Mouse (Mus musculus) MEL (cell line): Measurements from ENCODE around the gene Fos. TPM values are rescaled to one million over a fixed set of nuclear protein-coding genes. Genes with fewer than 3 reads are reported as not detected.

Experiments
- DNase-seq: peaks from one replicate; pipeline ENCODE4 v3.0.0; 2011; ENCODE audit warnings: low read depth, low spot score
- H3K27ac ChIP-seq: 2 replicates; pipeline ENCODE4 v1.5.1; 2012; ENCODE audit warnings: low read depth, mild to moderate bottlenecking, control low read depth, low read length, moderate library complexity; ENCODE audit not compliant: control insufficient read depth
- H3K27me3 ChIP-seq, 2 experiments: fragments of 150-350 bp in 1 of 2; sonication (generic) in 1 of 2; 2 replicates each; pipeline ENCODE4 v1.6.1; 2012; ENCODE audit warnings: low read length in 2 of 2, mild to moderate bottlenecking in 2 of 2, improper control_type of control experiment in 1 of 2, moderate library complexity in 1 of 2; ENCODE audit not compliant: insufficient read depth in 2 of 2, control insufficient read depth in 1 of 2
- H3K36me3 ChIP-seq, 2 experiments: 2 replicates each; pipeline ENCODE4 v1.6.1; 2012 to 2014; ENCODE audit warnings: low read length in 2 of 2, improper control_type of control experiment in 1 of 2, inconsistent platforms in 1 of 2, mild to moderate bottlenecking in 1 of 2; ENCODE audit not compliant: insufficient read depth in 2 of 2, control insufficient read depth in 1 of 2
- H3K4me1 ChIP-seq, 2 experiments: fragments of 150-350 bp in 1 of 2; sonication (generic) in 1 of 2; 2 replicates each; pipeline ENCODE4 v1.6.1; 2012; ENCODE audit warnings: low read length in 2 of 2, improper control_type of control experiment in 1 of 2, mild to moderate bottlenecking in 1 of 2; ENCODE audit not compliant: insufficient read depth in 2 of 2, control insufficient read depth in 1 of 2
- H3K4me3 ChIP-seq, 2 experiments: fragments of 150-350 bp in 1 of 2; sonication (generic) in 1 of 2; 2 replicates each; pipeline ENCODE4 v1.5.1; 2012; ENCODE audit warnings: low read depth in 2 of 2, low read length in 2 of 2, mild to moderate bottlenecking in 2 of 2, moderate library complexity in 2 of 2, control low read depth in 1 of 2, improper control_type of control experiment in 1 of 2; ENCODE audit not compliant: control insufficient read depth in 1 of 2, insufficient read depth in 1 of 2
- H3K79me2 ChIP-seq: 2 replicates; pipeline ENCODE4 v1.6.1; 2012; ENCODE audit warnings: mild to moderate bottlenecking, low read length, moderate library complexity; ENCODE audit not compliant: control insufficient read depth, poor library complexity, insufficient read depth
- H3K9ac ChIP-seq: 2 replicates; pipeline ENCODE4 v1.6.1; 2012; ENCODE audit warnings: low read depth, mild to moderate bottlenecking, control low read depth, low read length, moderate library complexity; ENCODE audit not compliant: control insufficient read depth, poor library complexity, severe bottlenecking
- H3K9me3 ChIP-seq: fragments of 150-350 bp; sonication (generic); replicated peaks from 2 replicates; pipeline ENCODE4 v1.6.1; 2012; ENCODE audit warnings: mild to moderate bottlenecking, low read length, improper control_type of control experiment, moderate library complexity; ENCODE audit not compliant: insufficient read depth
- BHLHE40 ChIP-seq: IDR thresholded peaks from 2 replicates; pipeline ENCODE4 v1.6.1; 2012; ENCODE audit warnings: low read depth, mild to moderate bottlenecking, inconsistent platforms, low read length, improper control_type of control experiment, borderline replicate concordance
- CHD1 ChIP-seq: IDR thresholded peaks from 2 replicates; pipeline ENCODE4 v1.6.1; 2012; ENCODE audit warnings: low read depth, mild to moderate bottlenecking, inconsistent platforms, low read length, improper control_type of control experiment
- CHD2 ChIP-seq: IDR thresholded peaks from 2 replicates; pipeline ENCODE4 v1.6.1; 2011; ENCODE audit warnings: low read length, improper control_type of control experiment
- E2F4 ChIP-seq: IDR thresholded peaks from 2 replicates; pipeline ENCODE4 v1.6.1; 2011; ENCODE audit warnings: low read depth, low read length, improper control_type of control experiment, borderline replicate concordance
- ELF1 ChIP-seq: IDR thresholded peaks from 2 replicates; pipeline ENCODE4 v1.6.1; 2014; ENCODE audit warnings: low read depth, mild to moderate bottlenecking, inconsistent platforms, low read length, improper control_type of control experiment, moderate library complexity
- ETS1 ChIP-seq: IDR thresholded peaks from 2 replicates; pipeline ENCODE4 v1.6.1; 2012; ENCODE audit warnings: low read depth, mild to moderate bottlenecking, inconsistent platforms, low read length, improper control_type of control experiment, moderate library complexity
- GABPA ChIP-seq: IDR thresholded peaks from 2 replicates; pipeline ENCODE4 v1.6.1; 2012; ENCODE audit warnings: low read depth, mild to moderate bottlenecking, inconsistent platforms, low read length, improper control_type of control experiment, moderate library complexity
- GATA1 ChIP-seq: IDR thresholded peaks from 2 replicates; pipeline ENCODE4 v1.6.1; 2011; ENCODE audit warnings: low read depth, low read length, improper control_type of control experiment
- HCFC1 ChIP-seq: IDR thresholded peaks from 2 replicates; pipeline ENCODE4 v1.6.1; 2012; ENCODE audit warnings: low read depth, mild to moderate bottlenecking, inconsistent platforms, low read length, improper control_type of control experiment, moderate library complexity
- KAT2A ChIP-seq: conservative IDR thresholded peaks from 2 replicates; pipeline ENCODE4 v1.6.1; 2012; ENCODE audit warnings: low read depth, low read length, improper control_type of control experiment, inconsistent platforms
- MAZ ChIP-seq: IDR thresholded peaks from 2 replicates; pipeline ENCODE4 v1.6.1; 2012; ENCODE audit warnings: low read depth, mild to moderate bottlenecking, inconsistent platforms, low read length, improper control_type of control experiment
- MXI1 ChIP-seq: IDR thresholded peaks from 2 replicates; pipeline ENCODE4 v1.6.1; 2011; ENCODE audit warnings: mild to moderate bottlenecking, low read depth, low read length, improper control_type of control experiment
- MYB ChIP-seq: IDR thresholded peaks from 2 replicates; pipeline ENCODE4 v1.6.1; 2011; ENCODE audit warnings: mild to moderate bottlenecking, low read depth, low read length, improper control_type of control experiment
- MYC ChIP-seq: IDR thresholded peaks from 2 replicates; pipeline ENCODE4 v1.6.1; 2011; ENCODE audit warnings: low read depth, mild to moderate bottlenecking, low read length, improper control_type of control experiment, moderate library complexity
- NELFE ChIP-seq: IDR thresholded peaks from 2 replicates; pipeline ENCODE4 v1.6.1; 2011; ENCODE audit warnings: low read depth, low read length, improper control_type of control experiment
- NRF1 ChIP-seq: IDR thresholded peaks from 2 replicates; pipeline ENCODE4 v1.6.1; 2014; ENCODE audit warnings: low read depth, mild to moderate bottlenecking, inconsistent platforms, low read length, improper control_type of control experiment, moderate library complexity; ENCODE audit not compliant: poor library complexity, insufficient read depth, severe bottlenecking
- POLR2AphosphoS2 ChIP-seq: IDR thresholded peaks from 2 replicates; pipeline ENCODE4 v1.6.1; 2011; ENCODE audit warnings: low read length, improper control_type of control experiment
- POLR2AphosphoS5 ChIP-seq: IDR thresholded peaks from 2 replicates; pipeline ENCODE4 v1.6.1; 2012; ENCODE audit warnings: low read depth, borderline replicate concordance, mild to moderate bottlenecking, inconsistent platforms, low read length, moderate library complexity, mixed read lengths
- RCOR1 ChIP-seq: IDR thresholded peaks from 2 replicates; pipeline ENCODE4 v1.6.1; 2012; ENCODE audit warnings: low read depth, mild to moderate bottlenecking, inconsistent platforms, low read length, improper control_type of control experiment
- SIN3A ChIP-seq: IDR thresholded peaks from 2 replicates; pipeline ENCODE4 v1.6.1; 2012; ENCODE audit warnings: low read length, improper control_type of control experiment, inconsistent platforms
- SMC3 ChIP-seq: IDR thresholded peaks from 2 replicates; pipeline ENCODE4 v1.6.1; 2011; ENCODE audit warnings: low read depth, low read length, improper control_type of control experiment
- TAL1 ChIP-seq: IDR thresholded peaks from 2 replicates; pipeline ENCODE4 v1.6.1; 2012; ENCODE audit warnings: mild to moderate bottlenecking, inconsistent platforms, low read length, moderate library complexity, mixed read lengths
- TCF12 ChIP-seq: IDR thresholded peaks from 2 replicates; pipeline ENCODE4 v1.6.1; 2014; ENCODE audit warnings: low read depth, mild to moderate bottlenecking, inconsistent platforms, low read length, improper control_type of control experiment, moderate library complexity
- USF2 ChIP-seq, 2 experiments: IDR thresholded peaks; 2 replicates each; pipeline ENCODE4 v1.6.1; 2011 to 2012; ENCODE audit warnings: improper control_type of control experiment in 2 of 2, low read length in 2 of 2, borderline replicate concordance in 1 of 2, inconsistent platforms in 1 of 2, low read depth in 1 of 2, mild to moderate bottlenecking in 1 of 2; ENCODE audit not compliant: insufficient read depth in 1 of 2
- ZC3H11A ChIP-seq: IDR thresholded peaks from 2 replicates; pipeline ENCODE4 v1.6.1; 2012; ENCODE audit warnings: low read depth, mild to moderate bottlenecking, inconsistent platforms, low read length, improper control_type of control experiment
- ZMIZ1 ChIP-seq: IDR thresholded peaks from 2 replicates; pipeline ENCODE4 v1.6.1; 2012; ENCODE audit warnings: low read depth, mild to moderate bottlenecking, inconsistent platforms, low read length, improper control_type of control experiment, moderate library complexity
- ZNF384 ChIP-seq: IDR thresholded peaks from 2 replicates; pipeline ENCODE4 v1.6.1; 2012; ENCODE audit warnings: low read depth, mild to moderate bottlenecking, inconsistent platforms, low read length, improper control_type of control experiment
- polyA plus RNA-seq, 2 experiments: library from polyadenylated mRNA; stranded (reverse) in 1 of 2; unstranded in 1 of 2; fragments of >175 nt in 1 of 2; fragments of >200 nt in 1 of 2; gene quantifications; 2 replicates each; pipeline versions ENCODE4 v1.2.1 to v1.2.4; 2012; ENCODE audit warnings: low replicate concordance in 2 of 2, low read depth in 1 of 2; ENCODE audit not compliant: insufficient read length in 2 of 2, insufficient read depth in 1 of 2, missing spikeins in 1 of 2
- total RNA-seq: library from RNA; depleted of rRNA; stranded (reverse); fragments of 300-350 nt; gene quantifications from 2 replicates; pipeline ENCODE4 v1.2.3, GENCODE M21; 2012

Gene Fos
- total and polyA plus RNA-seq, 3 experiments = 0.81 to 1.4 TPM; not detected in 1

- Histone ChIP-seq H3K9ac (peak overlapping the region; percentile 62), H3K9me3 (no peaks in the 10 kb centered on the region), H3K27ac (no peak overlapping the region), H3K4me3 (peak overlapping the region; percentile 89 to 93), H3K36me3 (0 out of 4 replicates have a peak, but pooled peaks cover 0 to 2% of the 10 kb centered on the region in 2 experiments)
- peak; percentile 93 for DNase-seq
- no peak for TF ChIP-seq POLR2AphosphoS5
- TF ChIP-seq TCF12 = no peak; the same call in 1 of the 2 replicates
- TF ChIP-seq NELFE = 0 out of 2 replicates have a peak, but pooled peaks have one; percentile 20
- peak; percentile 84 for TF ChIP-seq MXI1
- TF ChIP-seq CHD1 = no peak
- no peak for TF ChIP-seq POLR2AphosphoS2
- no peak for TF ChIP-seq ZMIZ1
- TF ChIP-seq TAL1 = no peak
- peak; percentile 100 for TF ChIP-seq MAZ
- peak; percentile 49; the same call in 1 of the 2 replicates for TF ChIP-seq ELF1
- peak; percentile 69 for TF ChIP-seq ZNF384
- TF ChIP-seq MYB = no peak
- no peak for TF ChIP-seq GABPA
- TF ChIP-seq KAT2A = peak; percentile 62; the same call in 1 of the 2 replicates
- TF ChIP-seq HCFC1 = peak; percentile 75
- TF ChIP-seq SIN3A = peak; percentile 94
- no peak for TF ChIP-seq GATA1
- TF ChIP-seq ZC3H11A = no peak
- no peak for TF ChIP-seq SMC3
- no peak for TF ChIP-seq E2F4
- TF ChIP-seq RCOR1 = peak; percentile 17; the same call in 1 of the 2 replicates
- 0 out of 2 replicates have a peak, but pooled peaks have one; percentile 16 for TF ChIP-seq NRF1
- peak; percentile 58 for TF ChIP-seq ETS1
- no peak for TF ChIP-seq CHD2
- no peak for TF ChIP-seq USF2 (IDR thresholded peaks at IDR 0.05; ENCODE audit: borderline replicate concordance in 1 of 2, insufficient read depth in 1 of 2, low read depth in 1 of 2, low read length in 2 of 2)
- TF ChIP-seq BHLHE40 = no peak
- TF ChIP-seq MYC = no peak
- TF ChIP-seq, all 39 proteins: peak for 11
- Histone ChIP-seq H3K27me3 (peaks cover 0 to 2% of the 10 kb centered on the region in 2 experiments; a peak in 3 of 4 replicates), H3K79me2 (no peaks in the 10 kb centered on the region), H3K4me1 (peaks cover 0 to 8% of the 10 kb centered on the region in 2 experiments; a peak in 1 of 4 replicates)
Observed at GRCm38 (mm10) chr12:85485890-85486765, 12.4 kb downstream of the Fos start.
